26 mouse cellular contexts compared by ENCODE assay signal in the genomic region with DNA sequence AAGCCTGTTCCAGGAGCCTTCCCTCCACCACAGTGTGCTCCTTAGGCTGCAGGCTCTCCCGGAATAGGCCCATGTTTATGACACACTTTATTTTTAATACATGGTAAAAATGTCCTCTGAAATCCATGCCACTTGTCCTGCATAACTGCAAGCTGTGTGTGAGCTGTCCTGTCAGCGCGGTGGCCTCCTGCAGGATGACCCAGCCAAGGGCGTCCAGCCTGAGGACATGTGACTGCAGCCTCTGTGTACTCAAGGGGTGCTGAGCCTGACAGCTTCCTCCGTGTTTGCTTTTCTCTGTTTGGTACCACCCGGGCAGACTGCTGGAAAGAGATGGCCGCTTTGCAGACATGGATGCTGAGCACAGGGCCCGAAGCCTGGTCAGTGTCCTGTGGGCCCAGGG. TPM values are rescaled to one million over a fixed set of nuclear protein-coding genes. Genes with fewer than 3 reads are reported as not detected.
DNase-seq lines count a peak whose midpoint lies in the region; ATAC-seq and TF ChIP-seq lines count a peak whose summit lies in the region.
"Had no signal": no experiment of that assay in that cellular context is flagged by ENCODE, and none has a peak within 500 bp of the region (broad histone marks: within the 10 kb centered on the region; RNA-seq: fewer than 3 reads in every experiment).

No protein-coding gene starts in this region.

- H3K9me3 ChIP-seq in heart, embryonic 12.5 days (replicated peaks), result no peaks in the 10 kb centered on the region
- H3K9me3 ChIP-seq in forebrain, postnatal 0 days (ENCODE audit: low read length), result no peaks in the 10 kb centered on the region
- H3K9me3 ChIP-seq: forebrain, embryonic 10.5 days; liver, embryonic 15.5 days; midbrain, embryonic 13.5 days; neural tube, embryonic 12.5 days had no signal

- peak; percentile 66; the same call in 1 of the 2 replicates for ATAC-seq in heart, embryonic 12.5 days (ENCODE audit: insufficient number of reproducible peaks, low FRiP score)
- ATAC-seq in forebrain, postnatal 0 days, result no peak
- ATAC-seq: CD4-positive, CD25-positive, alpha-beta regulatory T cell, adult 4 months; midbrain, embryonic 13.5 days; Patski had no signal

- peak; percentile 96 for DNase-seq in heart, adult 11 months
- no peak for DNase-seq in heart, postnatal 25 days (ENCODE audit: low spot score)
- peak; percentile 20 to 62 for DNase-seq in heart, postnatal 14 days
- peak; percentile 45 for DNase-seq in yolk sac, embryonic 10.5 days (ENCODE audit: low spot score)
- no peak for DNase-seq in kidney, postnatal 36 days
- DNase-seq in forebrain, postnatal 0 days, result no peak
- DNase-seq in B cell, adult 2 months, result no peak
- DNase-seq: adrenal gland, adult 8-10 months; cerebellum, adult 8-10 months; gastrocnemius, postnatal 10 days; kidney, adult 9 months; kidney, postnatal 25 days; left cerebral cortex, postnatal 4 days; lung, postnatal 10 days had no signal

- no peak for TF ChIP-seq CTCF in forebrain, postnatal 0 days (IDR thresholded peaks at IDR 0.05; ENCODE audit: low read depth)

- H3K27me3 ChIP-seq in heart, embryonic 12.5 days (replicated peaks), result peaks cover 22% of the 10 kb centered on the region
- H3K27me3 ChIP-seq in forebrain, postnatal 0 days (ENCODE audit: insufficient read depth, low read length), result no peaks in the 10 kb centered on the region; the same call in none of the 2 replicates

- intact Hi-C loops in heart, postnatal 25 days (cut with DNase I), result no loop called here
- intact Hi-C loops in heart, postnatal 14 days (cut with DNase I), result no loop called here

- H3K4me2 ChIP-seq in heart, embryonic 12.5 days, result peak overlapping the region; percentile 34
- no peak overlapping the region for H3K4me2 ChIP-seq in forebrain, postnatal 0 days (ENCODE audit: low read depth)
- H3K4me2 ChIP-seq: liver, embryonic 15.5 days; midbrain, embryonic 13.5 days; neural tube, embryonic 12.5 days had no signal

- 47% methylated on average over 8 of the region's 8 CpGs for WGBS in heart, embryonic 12.5 days
- 73% methylated on average over 8 of the region's 8 CpGs for WGBS in forebrain, postnatal 0 days

- H3K36me3 ChIP-seq in heart, embryonic 12.5 days, result no peaks in the 10 kb centered on the region
- H3K36me3 ChIP-seq in forebrain, postnatal 0 days (ENCODE audit: insufficient read depth), result no peaks in the 10 kb centered on the region
- H3K36me3 ChIP-seq: forebrain, embryonic 10.5 days; liver, embryonic 15.5 days; midbrain, embryonic 13.5 days; neural tube, embryonic 12.5 days had no signal

- H3K4me3 ChIP-seq in heart, embryonic 12.5 days, result no peak overlapping the region
- H3K4me3 ChIP-seq in forebrain, postnatal 0 days (ENCODE audit: low read depth, low read length), result no peak overlapping the region
- H3K4me3 ChIP-seq: forebrain, embryonic 10.5 days; liver, embryonic 15.5 days; midbrain, embryonic 13.5 days; neural tube, embryonic 12.5 days had no signal

- peaks cover 30% of the 10 kb centered on the region for H3K4me1 ChIP-seq in heart, embryonic 12.5 days (replicated peaks)
- H3K4me1 ChIP-seq in forebrain, postnatal 0 days (ENCODE audit: insufficient read depth), result no peaks in the 10 kb centered on the region

- H3K27ac ChIP-seq in heart, embryonic 12.5 days (ENCODE audit: poor library complexity, severe bottlenecking), result peak overlapping the region; percentile 75
- no peak overlapping the region for H3K27ac ChIP-seq in forebrain, postnatal 0 days (ENCODE audit: low read depth, low read length)
- H3K27ac ChIP-seq: forebrain, embryonic 10.5 days; liver, embryonic 15.5 days; midbrain, embryonic 13.5 days; neural tube, embryonic 12.5 days had no signal

- H3K9ac ChIP-seq in heart, embryonic 12.5 days, result no peak overlapping the region
- no peak overlapping the region for H3K9ac ChIP-seq in forebrain, postnatal 0 days
- H3K9ac ChIP-seq: liver, embryonic 15.5 days; midbrain, embryonic 13.5 days; neural tube, embryonic 12.5 days had no signal

RNA-seq across cellular contexts. Expression of gene T, which starts 17.4 kb away (rescaled TPM):
- total RNA-seq in heart, postnatal 25 days (2021), result not detected
- 0.24 and 0.46 TPM in 2 replicates for polyA plus RNA-seq in heart, embryonic 12.5 days (2016; fragmentation: Nextera tagmentation; extraction: Ambion mirVana)
- not detected for total RNA-seq in heart, postnatal 14 days (2021)
- total RNA-seq in forebrain, postnatal 0 days (2014; rRNA removed), result 2.1 TPM in 1 of 2 replicates, not detected in the other
- 0.13 and 0.17 TPM in 2 replicates for polyA plus RNA-seq in forebrain, postnatal 0 days (2015; fragmentation: Nextera tagmentation; extraction: Ambion mirVana)
- total RNA-seq: adrenal gland, adult 8-10 months; gastrocnemius, postnatal 10 days; hematopoietic stem cell, adult 5-6 weeks; left cerebral cortex, adult 18-20 months; megakaryocyte, adult 5-6 weeks had no signal
- polyA plus RNA-seq: CD4-positive, CD25-positive, alpha-beta regulatory T cell, adult 4 months; liver, embryonic 15.5 days; Patski; spleen, adult 2 months; urinary bladder, adult 2 months had no signal

Comparison
In these comparisons a context has a peak if more than half of its experiments do, and no peak if none do; other contexts are left out.
1. DNase-seq: peak in heart, adult 11 months (single experiment), heart, postnatal 14 days (2 of 2) and yolk sac, embryonic 10.5 days (single experiment); none in heart, postnatal 25 days (single experiment), kidney, postnatal 36 days (0 of 2), forebrain, postnatal 0 days (single experiment) and B cell, adult 2 months (0 of 2).